Mouse (Mus musculus): ENCODE measurements around the gene Tsfm.

GRCm38 (mm10) chr10:126978277-126978994 lies 52.2 kb downstream of the Tsfm start, which contains the start of gene Ctdsp2:
- TF ChIP-seq CTCF (IDR thresholded peaks at IDR 0.05; ENCODE audit: insufficient read depth, low read depth, low read length) (no peak), POLR2A (IDR thresholded peaks at IDR 0.05; ENCODE audit: insufficient read depth, low read depth, low read length) (peak; percentile 75)

Data from olfactory bulb, adult 2 months (tissue).